Mouse (Mus musculus): ENCODE measurements around the gene Adgrf4. TPM values are rescaled to one million over a fixed set of nuclear protein-coding genes. Genes with fewer than 3 reads are reported as not detected.
A peak's percentile ranks its signal among the peaks of the same experiment; 100 is the strongest.

The Adgrf4 gene
- under 1 TPM; 0.07 to 0.39 (median 0.34) TPM for total RNA-seq (2022)

- no peak for DNase-seq (ENCODE audit: low spot score in 2 of 2)
Measured at GRCm38 (mm10) chr17:42692136-42692535, at the start of gene Adgrf4. Gene Adgrf4 (minus strand): TSS chr17:42692284.

GRCm38 (mm10) chr17:42741801-42742217 lies 49.7 kb upstream of the Adgrf4 start, which contains the start of gene Adgrf2:
Gene Adgrf2 (minus strand): TSS chr17:42742179.
- no peak for DNase-seq (ENCODE audit: low spot score in 2 of 2)

GRCm38 (mm10) chr17:42738794-42739193 lies 46.7 kb upstream of the Adgrf4 start:
- DNase-seq (ENCODE audit: low spot score in 2 of 2): no peak

- DNase-seq (ENCODE audit: low spot score in 2 of 2): no peak
Measured at GRCm38 (mm10) chr17:42717161-42717560, 25.1 kb upstream of the Adgrf4 start.

GRCm38 (mm10) chr17:42714991-42715390 lies 22.9 kb upstream of the Adgrf4 start:
- DNase-seq (ENCODE audit: low spot score in 2 of 2): no peak

GRCm38 (mm10) chr17:42710717-42711116 lies 18.6 kb upstream of the Adgrf4 start:
- DNase-seq (ENCODE audit: low spot score in 2 of 2): no peak

- DNase-seq (ENCODE audit: low spot score in 2 of 2): no peak
Measured at GRCm38 (mm10) chr17:42705611-42706010, 13.5 kb upstream of the Adgrf4 start.

- DNase-seq (ENCODE audit: low spot score in 2 of 2): no peak
Measured at GRCm38 (mm10) chr17:42702198-42702597, 10.1 kb upstream of the Adgrf4 start.

- no peak for DNase-seq (ENCODE audit: low spot score in 2 of 2)
Measured at GRCm38 (mm10) chr17:42694730-42695129, 2.6 kb upstream of the Adgrf4 start.

GRCm38 (mm10) chr17:42690531-42690930 lies 1.6 kb downstream of the Adgrf4 start:
- DNase-seq (ENCODE audit: low spot score in 2 of 2): no peak

- DNase-seq (ENCODE audit: low spot score in 2 of 2): peak in 1 of 2 experiments; percentile 5
Measured at GRCm38 (mm10) chr17:42658634-42659422, 33.3 kb downstream of the Adgrf4 start.

- DNase-seq (ENCODE audit: low spot score in 2 of 2): no peak
Measured at GRCm38 (mm10) chr17:42643416-42643815, 48.7 kb downstream of the Adgrf4 start.

GRCm38 (mm10) chr17:42630206-42630605 lies 61.9 kb downstream of the Adgrf4 start:
- DNase-seq (ENCODE audit: low spot score in 2 of 2): no peak

GRCm38 (mm10) chr17:42613043-42613737 lies 78.9 kb downstream of the Adgrf4 start:
- DNase-seq (ENCODE audit: low spot score in 2 of 2): no peak

- DNase-seq (ENCODE audit: low spot score in 2 of 2): no peak
Measured at GRCm38 (mm10) chr17:42611295-42611694, 80.8 kb downstream of the Adgrf4 start, which contains the start of gene Opn5. Gene Opn5 (minus strand): TSS chr17:42611395.

- no peak for DNase-seq (ENCODE audit: low spot score in 2 of 2)
Measured at GRCm38 (mm10) chr17:42608270-42608669, 83.8 kb downstream of the Adgrf4 start.

Other genes with a start within 250 kb of the Adgrf4 start
- not detected for gene Opn5, start 80.9 kb downstream of the Adgrf4 start, total RNA-seq (2022)
- gene Adgrf2, start 49.9 kb upstream of the Adgrf4 start, total RNA-seq (2022): under 1 TPM; 0.10 to 0.38 (median 0.15) TPM
- gene Cd2ap, start 184.4 kb upstream of the Adgrf4 start, total RNA-seq (2022): 10 to 100 TPM in 2 of 4 experiments, 1 to 10 TPM in 2; 8.7 to 10.4 (median 9.6) TPM